Mouse (Mus musculus): Measurements from ENCODE around the gene Gm527. TPM values are rescaled to one million over a fixed set of nuclear protein-coding genes. Genes with fewer than 3 reads are reported as not detected.

Gene Gm527
- total RNA-seq (2014; rRNA removed) (12.2 and 24.8 TPM in 2 replicates), polyA plus RNA-seq (2015; fragmentation: Nextera tagmentation; extraction: Ambion mirVana) (1.6 and 2.1 TPM in 2 replicates)

- no peaks in the 10 kb centered on the region for H3K9me3 ChIP-seq (ENCODE audit: low read length)
- peak within 1 kb of the TSS; percentile 83 for H3K4me2 ChIP-seq (ENCODE audit: low read depth)
- H3K4me3 ChIP-seq (ENCODE audit: low read depth, low read length): peak within 1 kb of the TSS; percentile 90
- ATAC-seq (peak; percentile 100), DNase-seq (peak; percentile 95)
- H3K36me3 ChIP-seq (ENCODE audit: insufficient read depth): peaks cover 7% of the 10 kb centered on the region
- peak within 1 kb of the TSS; percentile 76 for H3K9ac ChIP-seq
- H3K27ac ChIP-seq (ENCODE audit: low read depth, low read length): peak within 1 kb of the TSS; percentile 85
- no peaks in the 10 kb centered on the region for H3K4me1 ChIP-seq (ENCODE audit: insufficient read depth)
- 2% methylated on average over 68 of the region's 93 CpGs for WGBS
- no peaks in the 10 kb centered on the region for H3K27me3 ChIP-seq (ENCODE audit: insufficient read depth, low read length)
- no peak for TF ChIP-seq CTCF (IDR thresholded peaks at IDR 0.05; ENCODE audit: low read depth)
These were observed at the start of gene Gm527 for GRCm38 (mm10) chr12:64917578-64918471. Gm527 (plus strand) TSS chr12:64917906.

GRCm38 (mm10) chr12:64871103-64871502 is 46.6 kb upstream of the Gm527 start:
- DNase-seq (no peak), ATAC-seq (no peak)
- WGBS: 48% methylated on average over 4 of the region's 4 CpGs
- Histone ChIP-seq H3K27ac (ENCODE audit: low read depth, low read length) (no peak overlapping the region), H3K27me3 (ENCODE audit: insufficient read depth, low read length) (no peaks in the 10 kb centered on the region), H3K4me1 (ENCODE audit: insufficient read depth) (no peaks in the 10 kb centered on the region), H3K9me3 (ENCODE audit: low read length) (no peaks in the 10 kb centered on the region), H3K4me2 (ENCODE audit: low read depth) (no peak overlapping the region), H3K4me3 (ENCODE audit: low read depth, low read length) (no peak overlapping the region), H3K36me3 (ENCODE audit: insufficient read depth) (no peaks in the 10 kb centered on the region), H3K9ac (no peak overlapping the region)
- TF ChIP-seq CTCF (IDR thresholded peaks at IDR 0.05; ENCODE audit: low read depth): no peak

- H3K4me1 ChIP-seq (ENCODE audit: insufficient read depth): no peaks in the 10 kb centered on the region
These were observed 20.5 kb upstream of the Gm527 start for GRCm38 (mm10) chr12:64897060-64897730.

GRCm38 (mm10) chr12:64902506-64902905 is 15.2 kb upstream of the Gm527 start:
- no peaks in the 10 kb centered on the region for H3K36me3 ChIP-seq (ENCODE audit: insufficient read depth)
- no peak overlapping the region for H3K4me3 ChIP-seq (ENCODE audit: low read depth, low read length)
- WGBS: 58% methylated on average over 8 of the region's 8 CpGs
- H3K27ac ChIP-seq (ENCODE audit: low read depth, low read length): no peak overlapping the region
- TF ChIP-seq CTCF (IDR thresholded peaks at IDR 0.05; ENCODE audit: low read depth): no peak
- H3K27me3 ChIP-seq (ENCODE audit: insufficient read depth, low read length): no peaks in the 10 kb centered on the region
- H3K9ac ChIP-seq: no peak overlapping the region
- no peaks in the 10 kb centered on the region for H3K9me3 ChIP-seq (ENCODE audit: low read length)
- peak; percentile 43 for DNase-seq
- H3K4me1 ChIP-seq (ENCODE audit: insufficient read depth): no peaks in the 10 kb centered on the region
- H3K4me2 ChIP-seq (ENCODE audit: low read depth): no peak overlapping the region
- peak; percentile 80 for ATAC-seq

More at GRCm38 (mm10) chr12:64897060-64897730, 20.5 kb upstream of the Gm527 start:
- H3K4me2 ChIP-seq (ENCODE audit: low read depth): no peak overlapping the region
- no peaks in the 10 kb centered on the region for H3K27me3 ChIP-seq (ENCODE audit: insufficient read depth, low read length)
- DNase-seq (peak; percentile 85), ATAC-seq (peak; percentile 73)
- no peaks in the 10 kb centered on the region for H3K36me3 ChIP-seq (ENCODE audit: insufficient read depth)
- no peak overlapping the region for H3K9ac ChIP-seq
- 39% methylated on average over 4 of the region's 4 CpGs for WGBS
- H3K27ac ChIP-seq (ENCODE audit: low read depth, low read length): no peak overlapping the region
- no peak overlapping the region for H3K4me3 ChIP-seq (ENCODE audit: low read depth, low read length)
- peak; percentile 96 for TF ChIP-seq CTCF (IDR thresholded peaks at IDR 0.05; ENCODE audit: low read depth)
- H3K9me3 ChIP-seq (ENCODE audit: low read length): no peaks in the 10 kb centered on the region

- no peak overlapping the region for H3K4me2 ChIP-seq (ENCODE audit: low read depth)
- H3K4me3 ChIP-seq (ENCODE audit: low read depth, low read length): no peak overlapping the region
- TF ChIP-seq CTCF (IDR thresholded peaks at IDR 0.05; ENCODE audit: low read depth): no peak
- ATAC-seq (no peak), DNase-seq (no peak)
- H3K36me3 ChIP-seq (ENCODE audit: insufficient read depth): no peaks in the 10 kb centered on the region
- no peak overlapping the region for H3K27ac ChIP-seq (ENCODE audit: low read depth, low read length)
- no peaks in the 10 kb centered on the region for H3K4me1 ChIP-seq (ENCODE audit: insufficient read depth)
- no peak overlapping the region for H3K9ac ChIP-seq
- H3K9me3 ChIP-seq (ENCODE audit: low read length): no peaks in the 10 kb centered on the region
- 66% methylated on average over 8 of the region's 8 CpGs for WGBS
- no peaks in the 10 kb centered on the region for H3K27me3 ChIP-seq (ENCODE audit: insufficient read depth, low read length)
These were observed 14.5 kb upstream of the Gm527 start for GRCm38 (mm10) chr12:64903186-64903585.

GRCm38 (mm10) chr12:64912996-64913395 is 4.7 kb upstream of the Gm527 start:
- H3K4me2 ChIP-seq (ENCODE audit: low read depth): no peak overlapping the region
- H3K36me3 ChIP-seq (ENCODE audit: insufficient read depth): no peaks in the 10 kb centered on the region
- no peaks in the 10 kb centered on the region for H3K9me3 ChIP-seq (ENCODE audit: low read length)
- no peak overlapping the region for H3K27ac ChIP-seq (ENCODE audit: low read depth, low read length)
- no peak for TF ChIP-seq CTCF (IDR thresholded peaks at IDR 0.05; ENCODE audit: low read depth)
- H3K9ac ChIP-seq: no peak overlapping the region
- ATAC-seq: no peak
- no peaks in the 10 kb centered on the region for H3K27me3 ChIP-seq (ENCODE audit: insufficient read depth, low read length)
- no peak for DNase-seq
- H3K4me3 ChIP-seq (ENCODE audit: low read depth, low read length): no peak overlapping the region
- 63% methylated on average over 6 of the region's 6 CpGs for WGBS
- H3K4me1 ChIP-seq (ENCODE audit: insufficient read depth): no peaks in the 10 kb centered on the region

GRCm38 (mm10) chr12:64916735-64917134 is 971 bp upstream of the Gm527 start:
- no peaks in the 10 kb centered on the region for H3K9me3 ChIP-seq (ENCODE audit: low read length)
- no peak for ATAC-seq
- no peak for DNase-seq
- no peak overlapping the region for H3K27ac ChIP-seq (ENCODE audit: low read depth, low read length)
- no peaks in the 10 kb centered on the region for H3K27me3 ChIP-seq (ENCODE audit: insufficient read depth, low read length)
- no peak overlapping the region for H3K4me3 ChIP-seq (ENCODE audit: low read depth, low read length)
- peak overlapping the region; percentile 83; the same call in 1 of the 2 replicates for H3K4me2 ChIP-seq (ENCODE audit: low read depth)
- no peak for TF ChIP-seq CTCF (IDR thresholded peaks at IDR 0.05; ENCODE audit: low read depth)
- H3K9ac ChIP-seq: no peak overlapping the region
- H3K4me1 ChIP-seq (ENCODE audit: insufficient read depth): no peaks in the 10 kb centered on the region
- no peaks in the 10 kb centered on the region; the same call in 1 of the 2 replicates for H3K36me3 ChIP-seq (ENCODE audit: insufficient read depth)

All from forebrain, postnatal 0 days (tissue).